Mouse (Mus musculus): ENCODE results near the gene Caly. TPM values are rescaled to one million over a fixed set of nuclear protein-coding genes. Genes with fewer than 3 reads are reported as not detected.
A peak's percentile ranks its signal among the peaks of the same experiment; 100 is the strongest.

Gene Caly
- total RNA-seq (2014; rRNA removed; ENCODE audit: low replicate concordance) (1.9 and 4.1 TPM in 2 replicates), polyA plus RNA-seq (2015; fragmentation: Nextera tagmentation; extraction: Ambion mirVana) (0.40 and 0.70 TPM in 2 replicates)

DNA sequence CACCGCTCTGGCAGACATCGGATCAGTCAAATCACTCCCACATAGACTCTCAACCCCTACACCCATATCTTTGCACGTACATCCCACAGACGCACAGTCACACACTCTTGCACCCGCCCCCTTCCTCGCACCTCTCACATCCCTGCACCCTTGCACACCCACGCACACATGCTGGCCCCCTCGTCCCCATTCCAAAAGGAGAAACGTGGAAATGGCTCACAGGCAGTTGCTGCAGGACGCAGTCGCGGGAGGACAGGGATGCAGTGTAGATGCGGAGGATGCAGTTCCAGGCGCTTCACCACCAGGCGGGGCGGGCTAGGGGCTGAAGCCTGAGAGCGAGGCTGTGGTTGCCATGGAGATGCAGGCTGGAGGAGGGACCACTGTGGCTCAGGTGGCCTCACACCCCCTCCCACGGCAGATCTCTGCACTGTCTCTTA lies at the start of gene Caly:
TSS of gene Caly (minus strand) at position 307 of the 437 bp plus-strand sequence.
- H3K36me3 ChIP-seq (replicated peaks; ENCODE audit: control insufficient read depth, insufficient read depth, low read length) = no peaks in the 10 kb centered on the region
- no peak within 1 kb of the TSS for H3K27ac ChIP-seq (ENCODE audit: low read depth)
- no peak within 1 kb of the TSS for H3K4me2 ChIP-seq (ENCODE audit: low read depth, low read length)
- DNase-seq (ENCODE audit: low spot score) (no peak), ATAC-seq (ENCODE audit: insufficient read depth, low read depth) (no peak)
- H3K9ac ChIP-seq (replicated peaks; ENCODE audit: low read depth, low read length) = no peak within 1 kb of the TSS
- TF ChIP-seq EP300 (IDR thresholded peaks at IDR 0.05; ENCODE audit: low read depth) (no peak), CTCF (IDR thresholded peaks at IDR 0.05; ENCODE audit: low read depth) (peak; percentile 21)
- peaks cover 45% of the 10 kb centered on the region for H3K27me3 ChIP-seq (ENCODE audit: control insufficient read depth, insufficient read depth, low read length)
- H3K4me3 ChIP-seq (ENCODE audit: low read depth, low read length) = no peak within 1 kb of the TSS
- no peaks in the 10 kb centered on the region for H3K4me1 ChIP-seq (ENCODE audit: control insufficient read depth, insufficient read depth)
- no peaks in the 10 kb centered on the region for H3K9me3 ChIP-seq (replicated peaks; ENCODE audit: control insufficient read depth, low read length)
- 10% methylated on average over 18 of the region's 18 CpGs for WGBS

- Histone ChIP-seq H3K9me3 (replicated peaks; ENCODE audit: control insufficient read depth, low read length) (no peaks in the 10 kb centered on the region), H3K4me3 (ENCODE audit: low read depth, low read length) (no peak overlapping the region), H3K27ac (ENCODE audit: low read depth) (no peak overlapping the region), H3K4me2 (ENCODE audit: low read depth, low read length) (no peak overlapping the region), H3K4me1 (ENCODE audit: control insufficient read depth, insufficient read depth) (peaks cover 6% of the 10 kb centered on the region; the same call in 1 of the 2 replicates), H3K9ac (replicated peaks; ENCODE audit: low read depth, low read length) (no peak overlapping the region), H3K36me3 (replicated peaks; ENCODE audit: control insufficient read depth, insufficient read depth, low read length) (peaks cover 11% of the 10 kb centered on the region), H3K27me3 (ENCODE audit: control insufficient read depth, insufficient read depth, low read length) (no peaks in the 10 kb centered on the region)
- no peak for DNase-seq (ENCODE audit: low spot score)
- WGBS = 80% methylated on average over 2 of the region's 2 CpGs
- no peak for ATAC-seq (ENCODE audit: insufficient read depth, low read depth)
- TF ChIP-seq EP300 (IDR thresholded peaks at IDR 0.05; ENCODE audit: low read depth) (no peak), CTCF (IDR thresholded peaks at IDR 0.05; ENCODE audit: low read depth) (no peak)
These were observed 45.6 kb upstream of the Caly start for GRCm38 (mm10) chr7:140127911-140128310.

DNA sequence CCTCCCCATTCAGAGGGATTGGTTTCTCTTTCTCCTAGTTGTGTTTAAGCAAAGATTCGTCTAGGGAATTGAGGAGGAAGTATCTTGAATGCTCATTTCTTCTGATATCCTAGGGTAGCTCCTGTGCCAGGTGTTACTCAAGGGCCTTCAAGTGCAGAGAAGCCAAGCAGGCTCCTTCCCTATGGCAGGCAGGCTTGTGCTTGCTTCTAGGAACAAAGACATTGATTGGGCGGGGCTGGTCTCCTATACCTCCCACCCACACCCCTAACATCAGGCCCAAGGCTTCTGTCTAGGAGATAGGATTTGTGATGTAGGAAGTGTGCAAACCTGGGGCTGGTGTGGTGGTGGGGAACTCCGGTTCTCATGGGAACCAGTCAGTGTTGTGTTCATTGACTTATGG lies 44.6 kb upstream of the Caly start:
- peaks cover 6% of the 10 kb centered on the region; the same call in 1 of the 2 replicates for H3K4me1 ChIP-seq (ENCODE audit: control insufficient read depth, insufficient read depth)
- no peak for DNase-seq (ENCODE audit: low spot score)
- H3K9me3 ChIP-seq (replicated peaks; ENCODE audit: control insufficient read depth, low read length) = no peaks in the 10 kb centered on the region
- H3K27me3 ChIP-seq (ENCODE audit: control insufficient read depth, insufficient read depth, low read length) = no peaks in the 10 kb centered on the region
- WGBS = 94% methylated on average over 3 of the region's 3 CpGs
- H3K4me3 ChIP-seq (ENCODE audit: low read depth, low read length) = no peak overlapping the region
- H3K27ac ChIP-seq (ENCODE audit: low read depth) = no peak overlapping the region
- no peak overlapping the region for H3K9ac ChIP-seq (replicated peaks; ENCODE audit: low read depth, low read length)
- TF ChIP-seq EP300 (IDR thresholded peaks at IDR 0.05; ENCODE audit: low read depth) = no peak
- no peak for TF ChIP-seq CTCF (IDR thresholded peaks at IDR 0.05; ENCODE audit: low read depth)
- H3K4me2 ChIP-seq (ENCODE audit: low read depth, low read length) = no peak overlapping the region
- no peak for ATAC-seq (ENCODE audit: insufficient read depth, low read depth)
- H3K36me3 ChIP-seq (replicated peaks; ENCODE audit: control insufficient read depth, insufficient read depth, low read length) = peaks cover 11% of the 10 kb centered on the region

DNA sequence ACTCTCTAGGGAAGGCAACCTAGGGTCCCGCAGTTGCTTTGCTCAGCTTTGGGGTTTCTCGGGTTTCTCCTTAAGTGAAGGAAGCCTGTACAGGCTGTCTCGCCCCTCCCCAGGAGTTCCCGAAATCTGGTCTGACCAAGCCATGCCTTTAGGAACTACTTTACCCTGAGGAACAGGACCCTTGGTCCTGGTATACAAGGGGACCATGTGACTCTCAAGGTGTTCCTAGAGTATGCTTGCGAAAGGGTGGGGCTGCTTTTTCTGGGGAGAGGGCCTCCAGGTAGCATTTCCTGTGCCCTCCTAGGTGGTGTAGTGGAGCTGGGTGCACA lies 43.6 kb upstream of the Caly start:
- ATAC-seq (ENCODE audit: insufficient read depth, low read depth) = no peak
- Histone ChIP-seq H3K9me3 (replicated peaks; ENCODE audit: control insufficient read depth, low read length) (no peaks in the 10 kb centered on the region), H3K4me3 (ENCODE audit: low read depth, low read length) (peak overlapping the region; percentile 72), H3K27ac (ENCODE audit: low read depth) (no peak overlapping the region), H3K4me1 (ENCODE audit: control insufficient read depth, insufficient read depth) (peaks cover 6% of the 10 kb centered on the region; the same call in 1 of the 2 replicates), H3K27me3 (ENCODE audit: control insufficient read depth, insufficient read depth, low read length) (no peaks in the 10 kb centered on the region), H3K36me3 (replicated peaks; ENCODE audit: control insufficient read depth, insufficient read depth, low read length) (peaks cover 11% of the 10 kb centered on the region), H3K9ac (replicated peaks; ENCODE audit: low read depth, low read length) (peak overlapping the region; percentile 68), H3K4me2 (ENCODE audit: low read depth, low read length) (peak overlapping the region; percentile 86)
- TF ChIP-seq EP300 (IDR thresholded peaks at IDR 0.05; ENCODE audit: low read depth) (no peak), CTCF (IDR thresholded peaks at IDR 0.05; ENCODE audit: low read depth) (no peak)
- DNase-seq (ENCODE audit: low spot score) = no peak
- WGBS = 6% methylated on average over 5 of the region's 5 CpGs

- WGBS = 2% methylated on average over 40 of the region's 40 CpGs
- peak overlapping the region; percentile 68 for H3K9ac ChIP-seq (replicated peaks; ENCODE audit: low read depth, low read length)
- peaks cover 10% of the 10 kb centered on the region for H3K36me3 ChIP-seq (replicated peaks; ENCODE audit: control insufficient read depth, insufficient read depth, low read length)
- H3K9me3 ChIP-seq (replicated peaks; ENCODE audit: control insufficient read depth, low read length) = no peaks in the 10 kb centered on the region
- TF ChIP-seq EP300 (IDR thresholded peaks at IDR 0.05; ENCODE audit: low read depth) (no peak), CTCF (IDR thresholded peaks at IDR 0.05; ENCODE audit: low read depth) (no peak)
- DNase-seq (ENCODE audit: low spot score) = peak; percentile 88
- H3K4me3 ChIP-seq (ENCODE audit: low read depth, low read length) = peak overlapping the region; percentile 72
- H3K27me3 ChIP-seq (ENCODE audit: control insufficient read depth, insufficient read depth, low read length) = no peaks in the 10 kb centered on the region
- H3K27ac ChIP-seq (ENCODE audit: low read depth) = no peak overlapping the region; the same call in 1 of the 2 replicates
- ATAC-seq (ENCODE audit: insufficient read depth, low read depth) = peak; percentile 97
- H3K4me2 ChIP-seq (ENCODE audit: low read depth, low read length) = peak overlapping the region; percentile 86
- peaks cover 6% of the 10 kb centered on the region; the same call in 1 of the 2 replicates for H3K4me1 ChIP-seq (ENCODE audit: control insufficient read depth, insufficient read depth)
These were observed 43.1 kb upstream of the Caly start for GRCm38 (mm10) chr7:140125278-140126021.

All from heart, postnatal 0 days (tissue).